Mouse (Mus musculus): ENCODE results near the gene Nepro.

Gene Nepro

DNA sequence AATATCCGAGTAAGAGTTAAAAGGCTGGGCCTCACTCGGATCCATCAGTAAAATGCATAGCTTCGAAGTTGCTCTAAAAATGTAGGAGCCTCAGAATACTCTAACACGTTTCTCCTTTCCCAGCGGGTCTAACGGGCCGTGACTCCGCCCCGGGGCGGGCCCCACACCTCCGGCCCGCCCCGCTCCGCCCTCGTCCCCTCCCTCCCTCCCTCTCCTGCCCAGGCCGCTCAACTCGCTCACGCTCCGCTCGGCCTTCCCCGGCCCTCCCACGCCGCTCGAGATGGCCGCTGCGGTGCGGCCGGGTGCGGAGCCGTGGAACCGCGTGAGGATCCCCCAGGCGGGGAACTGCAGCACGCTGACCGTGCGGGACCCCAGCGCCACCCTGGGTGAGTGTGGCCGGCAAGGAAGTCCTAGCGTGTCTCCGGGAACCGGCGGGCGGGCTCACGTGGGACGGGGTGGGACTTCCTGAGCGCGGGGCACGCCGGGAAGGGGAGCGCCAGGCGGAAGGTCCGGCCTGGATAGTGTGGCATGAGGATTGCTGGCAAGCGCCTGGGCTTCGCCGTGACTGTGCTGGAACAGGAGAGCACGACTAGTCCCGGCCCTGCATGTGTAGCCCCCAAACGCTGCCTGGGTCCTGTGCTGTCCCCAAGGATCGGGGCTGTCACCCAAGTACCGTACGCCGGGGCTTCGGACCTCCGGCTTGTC lies at the start of gene Nepro:
TSS of gene Nepro (plus strand) at position 219 of the 705 bp plus-strand sequence.
- peak; percentile 96 for DNase-seq (ENCODE audit: low spot score in 2 of 2)

DNA sequence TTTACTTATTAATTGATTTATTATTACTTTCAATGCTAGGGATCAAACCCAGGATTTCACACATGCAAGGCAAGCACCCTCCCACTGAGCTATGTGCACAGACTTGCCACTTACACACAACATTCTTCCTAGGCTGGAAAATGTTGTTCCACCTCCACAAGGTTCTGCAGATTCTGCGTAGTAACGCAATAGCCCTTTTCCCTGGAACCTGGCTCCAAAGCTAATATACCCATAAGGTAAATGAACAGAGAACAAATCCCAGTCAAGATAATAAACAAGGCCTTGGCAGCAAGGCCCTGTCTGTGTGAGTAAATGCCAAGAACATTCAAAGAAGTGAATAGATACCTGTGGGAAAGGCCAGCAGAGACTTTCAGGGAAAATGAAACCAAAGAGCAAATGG lies 47.7 kb upstream of the Nepro start:
- DNase-seq (ENCODE audit: low spot score in 2 of 2): no peak

DNA sequence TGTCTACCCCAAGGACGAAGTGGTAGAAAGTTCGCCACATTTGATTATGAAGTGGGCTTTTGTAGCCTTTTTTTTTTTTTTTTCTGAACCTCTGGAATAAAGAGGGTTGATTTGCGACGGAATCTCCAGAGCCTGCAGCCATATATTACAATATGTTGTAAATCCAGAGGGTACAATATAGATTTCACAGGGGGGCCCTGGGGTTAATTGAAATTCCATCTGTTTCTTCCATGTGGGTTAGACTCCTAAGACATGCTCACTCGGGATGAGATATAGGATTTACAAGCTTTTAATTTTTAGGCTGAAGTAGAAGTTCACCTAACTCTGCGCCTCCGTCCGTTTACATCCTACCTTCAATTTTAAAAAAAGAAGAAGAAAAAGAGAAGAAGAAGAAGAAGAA lies 45.0 kb upstream of the Nepro start:
- no peak for DNase-seq (ENCODE audit: low spot score in 2 of 2)

DNA sequence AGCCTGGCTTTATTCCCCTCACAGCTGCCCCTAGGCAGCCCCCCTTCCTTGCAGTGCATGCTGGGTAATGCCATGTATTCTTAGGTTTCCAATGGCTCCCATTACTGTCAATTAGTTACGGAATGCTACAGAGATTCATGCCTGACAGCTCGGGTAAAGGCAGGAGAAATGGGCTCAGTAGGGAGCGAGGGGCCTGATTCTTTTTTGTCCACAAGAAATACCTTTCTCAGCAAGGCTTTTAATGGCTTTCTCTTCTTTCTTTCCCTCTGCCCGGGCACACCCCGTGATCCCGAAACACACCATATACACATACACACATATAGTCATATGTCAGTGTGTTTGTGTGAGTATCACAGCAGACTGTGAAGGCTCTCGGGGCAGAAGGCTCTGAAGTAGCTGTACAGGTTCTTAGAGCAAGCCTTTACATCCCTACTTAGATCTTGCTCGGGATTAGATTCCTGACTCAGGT lies 44.6 kb upstream of the Nepro start:
- DNase-seq (ENCODE audit: low spot score in 2 of 2): no peak

DNA sequence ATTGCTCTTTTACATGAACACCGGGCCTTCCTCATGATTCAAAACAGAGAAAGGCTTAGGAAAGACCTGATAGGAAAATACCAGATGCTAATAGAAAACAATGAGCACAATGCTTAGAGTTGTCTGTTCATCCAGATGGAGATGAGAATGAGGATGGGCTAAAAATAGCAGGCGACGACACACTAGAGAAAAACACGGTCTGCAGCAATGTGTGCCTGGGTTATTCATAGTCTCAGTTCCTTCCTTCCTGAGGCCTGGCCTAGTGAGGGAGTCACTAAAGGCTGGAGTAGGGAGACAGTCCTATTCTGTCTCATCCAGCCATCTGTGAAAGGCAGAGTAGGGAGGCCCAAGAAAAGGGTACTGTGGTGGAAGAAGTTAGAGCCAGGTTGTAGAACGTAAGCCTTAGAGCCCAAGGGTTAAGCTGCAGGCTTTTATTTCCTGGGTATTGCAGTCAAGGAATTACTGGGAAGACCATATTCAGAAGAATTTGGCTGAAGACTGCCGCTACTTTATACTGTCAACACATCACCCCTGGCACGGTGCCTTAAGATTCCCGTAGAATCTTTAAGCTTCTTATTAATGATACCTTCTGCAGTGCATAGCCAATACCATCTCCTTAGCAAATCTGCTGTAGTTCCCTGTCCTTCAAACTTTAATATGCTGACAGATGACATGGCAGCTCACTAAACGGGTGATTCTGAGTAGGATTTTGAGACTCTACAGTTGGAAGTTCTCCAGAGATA lies 43.2 kb upstream of the Nepro start:
- peak; percentile 58 to 77 for DNase-seq (ENCODE audit: low spot score in 2 of 2)

DNA sequence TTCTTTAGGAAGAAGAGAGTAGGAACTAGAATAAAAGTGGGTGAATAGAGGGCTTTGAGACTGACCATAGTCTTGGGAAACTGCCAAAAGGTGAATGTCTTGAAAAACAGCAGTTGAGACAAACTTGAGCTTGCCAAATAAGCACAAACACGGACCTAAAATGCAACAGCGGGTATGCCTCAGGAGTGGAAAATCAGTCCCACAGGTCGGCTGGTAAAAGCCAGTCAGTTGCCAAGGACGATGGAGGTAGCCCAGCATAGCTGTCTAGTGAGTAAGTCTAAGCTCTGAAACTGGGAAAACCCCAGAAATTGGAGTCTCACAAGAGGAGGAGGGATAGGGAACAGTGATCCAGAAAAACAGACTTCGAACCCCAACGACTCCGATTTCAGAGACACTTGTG lies 39.5 kb upstream of the Nepro start:
- no peak for DNase-seq (ENCODE audit: low spot score in 2 of 2)

DNA sequence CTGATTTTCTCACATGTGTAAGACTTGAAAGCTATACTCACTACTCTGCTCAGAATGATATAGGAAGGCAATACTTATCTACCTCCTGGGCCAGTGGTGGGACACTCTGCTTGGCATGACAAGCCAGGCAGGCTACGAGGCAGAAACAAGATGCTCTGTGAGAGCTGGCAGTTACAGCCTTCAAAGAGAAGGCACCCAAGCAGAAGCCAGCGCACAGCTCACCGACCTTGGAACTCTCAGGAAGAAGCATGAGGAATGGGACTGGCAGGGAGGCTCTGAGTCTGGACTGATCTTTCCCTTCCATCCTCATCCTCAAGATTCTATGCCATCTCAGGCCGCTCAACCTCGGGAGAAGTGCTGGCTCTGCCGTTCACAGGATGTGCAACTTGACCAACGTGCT lies 38.7 kb upstream of the Nepro start:
- no peak for DNase-seq (ENCODE audit: low spot score in 2 of 2)

DNA sequence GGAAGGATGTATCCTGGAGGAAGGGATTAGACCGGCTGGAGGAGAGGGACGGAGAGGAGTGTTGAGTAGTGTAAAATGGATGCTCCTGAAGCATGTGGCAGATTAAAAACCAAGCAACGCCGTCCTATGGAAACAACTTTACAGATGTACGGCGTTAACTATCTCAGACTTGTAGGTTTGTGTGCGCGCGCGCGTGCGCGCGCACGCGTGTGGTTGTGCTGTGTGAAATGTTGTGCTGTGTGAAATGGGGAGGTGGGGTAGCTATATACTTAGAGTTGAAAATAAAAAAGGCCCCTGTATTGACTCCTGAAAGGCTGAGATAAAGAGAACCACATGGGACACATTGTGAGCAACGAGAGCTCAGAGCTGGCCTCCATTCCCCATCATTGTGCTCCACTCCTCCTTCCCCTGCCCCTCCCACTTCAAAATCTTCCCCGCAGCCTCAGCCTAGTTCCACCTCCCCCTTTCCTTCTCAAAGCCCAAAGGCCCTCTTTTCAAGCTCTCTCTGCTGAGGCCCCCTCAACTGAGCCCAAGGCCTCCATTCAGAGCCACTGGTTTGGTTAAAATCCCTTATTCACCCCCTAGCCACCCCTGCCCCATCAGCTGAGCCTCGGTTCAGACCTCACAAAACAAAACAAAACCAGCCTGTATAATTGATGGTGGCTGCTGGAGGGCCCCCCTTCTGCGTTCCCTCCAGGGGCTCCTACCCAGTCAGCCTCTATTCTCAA lies 36.9 kb upstream of the Nepro start:
- DNase-seq (ENCODE audit: low spot score in 2 of 2): no peak

DNA sequence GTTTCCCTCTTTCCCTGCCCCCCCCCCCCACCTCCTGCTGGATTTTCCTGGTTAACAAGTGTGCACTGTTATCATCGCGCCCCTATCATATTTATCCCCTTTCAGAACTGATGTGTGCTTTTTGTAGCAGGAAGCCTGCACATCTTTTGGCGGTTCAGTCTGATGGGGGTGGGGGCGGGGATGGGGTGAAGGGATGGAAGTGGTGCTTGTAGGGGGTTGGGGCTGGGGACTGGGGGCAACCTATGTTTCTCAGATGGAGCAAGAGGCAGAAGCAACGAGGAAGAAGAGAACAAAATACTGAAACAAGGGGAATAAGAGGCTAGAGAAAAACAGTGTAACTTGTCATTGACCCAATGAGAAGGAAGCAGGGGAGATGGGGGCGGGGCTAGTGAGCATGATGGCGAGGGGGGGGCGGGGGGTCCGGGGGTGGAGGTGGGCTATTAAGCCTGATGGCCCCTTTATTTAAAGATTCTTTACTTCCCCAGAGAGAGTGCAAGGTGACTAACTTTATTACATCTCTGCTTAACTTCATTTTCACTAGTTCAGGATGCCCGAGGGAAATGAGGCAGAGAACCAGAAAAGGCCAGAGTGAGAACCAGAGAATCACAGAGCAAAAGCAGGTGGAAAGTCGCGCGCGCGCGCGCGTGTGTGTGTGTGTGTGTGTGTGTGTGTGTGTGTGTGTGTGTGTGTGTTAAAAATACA lies 36.2 kb upstream of the Nepro start:
- no peak for DNase-seq (ENCODE audit: low spot score in 2 of 2)

DNA sequence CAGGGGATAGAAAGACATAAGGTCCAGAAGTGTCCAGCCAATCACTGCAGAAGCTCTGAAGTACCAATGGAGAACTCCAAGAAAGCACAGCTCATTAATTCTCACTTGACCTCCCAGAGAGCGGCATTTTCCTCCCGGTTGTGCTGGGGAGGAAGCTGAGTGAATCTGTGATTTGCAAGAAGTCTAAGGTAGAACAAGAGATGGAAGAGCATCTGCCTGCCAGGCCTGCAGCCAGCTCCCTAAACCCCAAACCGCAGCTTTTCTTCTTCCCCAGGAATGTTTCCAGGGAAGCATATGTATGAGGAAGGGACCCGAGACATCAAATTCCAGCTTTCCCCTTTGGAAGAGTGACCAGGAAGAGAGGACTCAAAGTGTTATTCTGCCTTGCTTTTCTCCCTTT lies 35.6 kb upstream of the Nepro start:
- no peak for DNase-seq (ENCODE audit: low spot score in 2 of 2)

DNA sequence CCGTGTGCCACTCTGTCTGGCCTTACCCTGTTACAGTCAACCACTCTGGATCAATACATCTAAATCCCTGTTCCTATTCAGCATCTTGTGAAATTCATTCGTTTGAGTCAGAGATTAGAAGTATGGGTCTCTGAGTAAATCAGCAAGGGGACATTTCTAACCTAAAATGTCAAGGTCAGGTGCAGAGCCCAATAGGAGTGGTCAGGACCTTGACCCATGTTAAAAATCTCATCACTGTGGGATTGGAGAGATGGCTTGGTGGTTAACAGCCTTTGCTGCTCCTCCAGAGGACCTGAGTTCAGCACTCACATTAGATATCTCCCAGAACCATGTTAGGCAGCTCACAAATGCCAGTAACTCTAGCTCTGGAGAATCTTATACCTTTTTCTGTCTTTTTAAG lies 33.6 kb upstream of the Nepro start:
- no peak for DNase-seq (ENCODE audit: low spot score in 2 of 2)

DNA sequence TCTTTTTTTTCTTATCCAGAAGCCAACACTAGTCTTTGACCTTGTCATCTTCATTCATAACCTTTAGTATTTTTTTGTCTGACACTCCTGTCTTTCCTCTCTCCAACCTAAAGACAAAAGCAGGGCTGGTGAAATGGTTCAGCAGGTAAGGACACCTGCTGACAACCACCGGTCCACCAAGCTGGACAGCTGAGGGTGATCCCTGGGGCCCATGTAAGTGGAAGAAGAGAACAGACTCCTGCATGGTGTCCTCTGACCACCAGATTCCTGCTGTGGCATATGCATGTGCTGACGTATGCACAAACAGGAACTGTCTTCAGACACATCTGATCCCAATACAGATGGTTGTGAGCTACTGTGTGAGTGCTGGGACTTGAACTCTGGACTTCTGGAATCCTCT lies 33.0 kb upstream of the Nepro start:
- DNase-seq (ENCODE audit: low spot score in 2 of 2): no peak

DNA sequence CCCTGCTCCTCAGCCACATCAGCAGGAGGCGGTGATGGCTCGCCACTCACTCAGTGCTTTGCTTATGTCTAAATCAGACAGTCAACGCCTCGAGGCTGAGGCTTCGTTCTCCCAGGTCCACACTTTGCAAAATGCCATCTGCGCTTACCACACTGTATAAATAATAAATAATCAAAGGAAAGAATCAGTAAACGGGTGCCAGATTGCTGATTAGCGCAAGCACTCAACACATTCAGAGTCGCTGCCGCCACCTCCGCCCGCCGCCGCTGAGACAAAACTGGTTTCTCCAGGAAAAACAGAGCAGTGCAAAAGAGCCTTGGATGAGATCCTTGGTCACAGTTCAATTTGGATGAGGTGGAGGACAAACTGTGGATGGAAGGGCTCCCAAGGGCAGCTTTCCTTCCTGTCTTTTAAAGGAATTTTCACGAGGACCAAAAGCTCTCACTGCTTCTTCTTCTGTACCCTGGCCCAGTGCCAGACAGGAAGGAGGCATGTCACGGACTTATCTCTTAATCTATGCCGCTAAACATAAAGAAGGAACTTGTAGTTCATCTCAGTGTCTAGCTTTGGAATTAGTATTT lies 32.5 kb upstream of the Nepro start:
- DNase-seq (ENCODE audit: low spot score in 2 of 2): peak; percentile 47 to 53

DNA sequence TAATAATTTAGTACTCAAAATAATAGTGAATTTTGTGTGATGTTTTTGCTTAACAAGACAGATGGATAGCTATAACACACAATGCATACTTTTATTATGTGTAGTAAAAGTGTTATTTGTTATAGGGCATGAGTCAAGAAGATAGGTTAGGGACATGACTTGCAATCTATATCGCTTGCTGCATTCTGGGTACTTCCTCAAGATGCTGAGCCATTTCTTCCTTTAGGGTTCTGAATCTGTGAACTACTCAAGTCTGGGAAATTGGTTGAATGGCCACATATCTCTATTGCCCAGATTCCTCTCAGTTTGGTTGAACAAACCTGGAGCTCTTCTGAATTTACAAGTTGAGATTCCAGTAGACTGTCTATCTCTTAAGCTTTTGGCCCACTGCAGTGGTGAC lies 31.6 kb upstream of the Nepro start:
- no peak for DNase-seq (ENCODE audit: low spot score in 2 of 2)

DNA sequence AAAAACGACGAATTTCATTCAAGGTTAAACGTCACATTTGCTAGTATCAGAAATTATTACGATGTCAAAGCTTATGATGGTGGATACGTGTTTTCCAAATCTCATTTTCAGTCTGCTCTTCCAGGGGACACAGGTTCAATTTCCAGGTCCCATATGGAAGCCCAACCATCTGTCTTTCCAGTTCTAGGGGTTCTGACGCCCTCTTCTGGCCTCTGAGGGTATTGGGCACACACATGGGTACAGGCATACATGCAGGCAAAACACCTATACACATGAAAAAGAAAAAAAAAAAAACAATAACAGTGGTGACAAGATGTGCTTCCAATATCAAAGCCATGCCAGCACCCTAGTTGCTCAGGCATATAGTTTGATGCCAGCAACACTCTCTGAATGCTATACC lies 30.4 kb upstream of the Nepro start:
- DNase-seq (ENCODE audit: low spot score in 2 of 2): no peak

DNA sequence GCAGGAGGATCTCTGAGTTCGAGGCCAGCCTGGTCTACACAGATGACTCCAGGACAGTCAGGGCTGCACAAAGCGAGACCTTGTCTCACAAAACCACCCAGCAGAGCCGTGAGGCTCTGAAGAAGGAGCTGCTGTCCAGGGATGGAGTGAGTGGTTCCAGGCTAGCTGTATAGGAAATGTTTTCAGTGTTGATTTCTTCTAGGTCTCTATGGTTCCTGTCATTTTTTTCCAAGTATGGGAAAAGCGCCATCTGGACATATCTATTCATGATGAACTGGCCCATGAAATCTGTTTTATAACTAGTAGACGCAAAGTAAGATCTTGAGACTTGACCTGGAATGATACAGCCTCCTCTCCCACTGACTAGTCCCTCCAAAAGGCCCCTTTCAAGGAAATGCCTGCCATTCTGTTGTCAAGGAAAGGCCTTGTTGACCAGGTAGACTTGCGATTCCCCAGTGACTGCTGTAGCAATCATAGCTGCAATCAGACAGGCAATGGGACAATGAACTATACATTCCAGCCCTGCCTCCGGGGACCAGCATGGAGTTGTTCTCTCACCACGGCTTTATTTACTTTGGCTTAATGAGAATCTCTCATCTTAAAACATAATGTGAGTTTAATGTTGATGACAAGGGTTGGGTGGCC lies 28.8 kb upstream of the Nepro start:
- DNase-seq (ENCODE audit: low spot score in 2 of 2): no peak

DNA sequence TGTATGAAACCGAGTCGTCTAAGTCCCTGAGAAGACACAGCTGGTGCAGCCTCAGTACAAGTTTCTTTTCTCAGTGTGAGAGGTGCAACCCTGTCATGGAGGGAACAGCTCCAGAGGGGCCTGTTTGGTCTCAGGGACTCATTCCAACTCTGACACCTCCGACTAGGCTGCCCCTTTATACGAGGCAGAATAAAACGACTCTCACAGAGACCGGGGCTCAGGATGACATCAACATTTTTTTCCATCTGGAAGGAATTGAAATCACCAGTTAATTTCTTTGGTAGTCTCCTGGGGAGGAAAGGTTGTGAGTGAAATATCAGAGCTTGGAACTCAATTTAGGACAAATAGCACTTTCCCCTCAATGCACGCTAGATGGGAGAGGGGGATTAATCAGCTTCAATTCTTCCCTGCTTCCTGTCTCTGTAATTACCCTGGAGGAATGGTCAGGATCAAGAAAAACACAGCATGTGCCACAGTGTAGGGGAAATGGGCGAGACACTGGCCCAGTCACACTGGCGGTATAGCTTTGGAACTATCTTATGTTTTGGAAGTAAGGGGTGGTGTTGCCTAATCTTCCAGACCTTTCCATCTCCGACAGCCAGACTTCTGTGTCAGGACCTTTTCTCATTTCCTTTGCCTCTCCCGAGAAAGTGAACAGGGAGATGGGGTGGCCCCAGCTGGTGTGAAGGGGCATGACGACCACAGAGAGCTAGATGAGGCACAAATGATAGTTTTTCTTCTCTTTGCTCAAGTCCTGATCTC lies 28.1 kb upstream of the Nepro start:
- DNase-seq (ENCODE audit: low spot score in 2 of 2): peak; percentile 74 to 76

DNA sequence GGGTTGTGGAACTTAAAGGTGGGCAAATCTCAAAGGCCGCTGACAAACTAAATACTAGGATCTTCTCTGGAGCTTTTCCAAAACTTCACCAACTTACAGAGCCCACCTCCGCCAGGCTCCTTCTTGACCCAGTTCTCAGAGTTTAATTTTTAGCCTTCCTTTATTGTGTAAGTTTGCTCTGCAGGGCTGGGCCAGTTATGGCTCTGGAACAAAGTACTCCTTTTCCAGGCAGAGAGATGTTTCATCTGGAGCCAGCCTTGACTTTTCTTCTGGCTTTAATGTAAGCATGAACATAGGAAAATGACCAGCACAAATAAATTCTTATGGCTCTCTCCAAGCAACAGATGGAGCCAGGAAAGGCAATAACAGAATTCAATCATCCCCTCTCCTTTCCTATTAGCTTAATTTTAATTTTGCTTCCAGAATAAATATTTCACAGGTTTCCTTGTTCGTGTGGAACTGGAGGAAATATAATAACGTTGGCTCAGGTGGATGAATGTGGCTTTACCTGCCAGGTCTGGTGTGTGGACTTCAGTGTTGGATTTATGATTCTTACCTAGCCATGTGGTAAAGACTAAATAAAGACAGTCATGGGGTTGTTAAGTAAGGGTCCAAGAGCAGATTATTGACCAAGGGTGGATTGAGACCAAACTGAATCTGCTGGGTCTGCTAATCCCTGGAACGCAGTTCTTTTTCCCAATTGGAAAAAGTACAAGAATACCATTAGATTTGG lies 26.5 kb upstream of the Nepro start:
- DNase-seq (ENCODE audit: low spot score in 2 of 2): no peak

DNA sequence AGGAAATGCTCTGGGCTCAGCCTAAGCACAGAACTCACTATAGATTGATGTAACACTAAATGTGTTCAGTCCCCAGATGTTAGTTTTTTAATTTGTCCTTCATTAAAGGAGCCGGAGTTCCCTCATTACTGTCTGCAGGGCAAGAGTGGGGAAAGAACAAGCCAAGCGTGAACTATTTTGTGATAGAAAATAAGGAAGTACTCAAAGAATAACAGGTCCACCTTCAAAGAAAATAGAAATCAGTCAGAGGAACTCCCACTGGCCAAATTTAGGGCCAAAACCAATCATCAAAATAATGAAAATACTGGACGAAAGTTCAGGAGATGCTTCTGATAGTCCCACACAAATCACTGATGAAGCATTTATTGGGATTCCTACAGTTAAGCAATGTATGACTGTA lies 22.9 kb upstream of the Nepro start:
- no peak for DNase-seq (ENCODE audit: low spot score in 2 of 2)

DNA sequence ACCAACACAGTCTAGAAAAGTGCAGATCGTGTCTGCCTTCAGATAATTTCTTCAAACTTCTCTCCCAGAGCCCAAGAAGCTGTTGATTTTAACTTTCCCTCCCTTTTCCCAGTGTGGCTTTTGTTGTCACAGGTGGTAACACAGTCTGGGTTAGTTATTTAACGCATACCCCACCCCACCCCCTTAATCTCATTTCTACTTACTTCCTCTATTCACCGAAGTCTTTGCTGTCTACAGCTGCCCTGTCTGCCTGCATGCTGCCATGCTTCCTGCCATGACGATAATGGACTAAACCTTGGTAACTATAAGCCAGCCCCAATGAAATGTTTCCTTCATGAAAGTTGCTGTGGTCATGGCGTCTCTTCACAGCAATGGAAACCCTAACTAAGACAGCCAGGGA lies 21.8 kb upstream of the Nepro start:
- DNase-seq (ENCODE audit: low spot score in 2 of 2): no peak
